Mouse (Mus musculus) gastrocnemius, postnatal 4 days (tissue): Measurements from ENCODE around the gene B4galt7. TPM values are rescaled to one million over a fixed set of nuclear protein-coding genes. Genes with fewer than 3 reads are reported as not detected.

Experiments used
- total RNA-seq, 2 experiments: library from RNA; stranded (reverse); gene quantifications; 2 replicates each; pipeline ENCODE4 v1.2.3; 2021

The B4galt7 gene
- total RNA-seq, 2 experiments from 2014 or later, result 11.0 to 12.1 TPM

Other genes starting within 250 kb of the B4galt7 start
- gene Lman2, start 237.1 kb upstream of the B4galt7 start, total RNA-seq, result 10 to 100 TPM; 58.3 to 58.8 TPM
- gene Rgs14, start 230.2 kb upstream of the B4galt7 start, total RNA-seq, result 1 to 10 TPM in 1 of 2 experiments, under 1 TPM in 1; 0.88 to 1.1 TPM
- gene Slc34a1, start 201.7 kb upstream of the B4galt7 start, total RNA-seq, result not detected
- gene Pfn3, start 184.7 kb upstream of the B4galt7 start, total RNA-seq, result not detected
- under 1 TPM; 0.22 to 0.70 TPM for gene F12, start 173.1 kb upstream of the B4galt7 start, total RNA-seq
- gene Grk6, start 154.8 kb upstream of the B4galt7 start, total RNA-seq, result 10 to 100 TPM; 32.9 TPM
- gene Prr7, start 135.6 kb upstream of the B4galt7 start, total RNA-seq, result 1 to 10 TPM; 4.3 to 4.7 TPM
- gene Dbn1, start 111.8 kb upstream of the B4galt7 start, total RNA-seq, result 100 to 1,000 TPM; 127 to 147 TPM
- gene Pdlim7, start 86.2 kb upstream of the B4galt7 start, total RNA-seq, result 100 to 1,000 TPM; 304 to 308 TPM
- gene Dok3, start 70.6 kb upstream of the B4galt7 start, total RNA-seq, result 1 to 10 TPM; 3.1 to 3.3 TPM
- gene Ddx41, start 63.2 kb upstream of the B4galt7 start, total RNA-seq, result 10 to 100 TPM; 19.9 to 20.9 TPM
- gene Fam193b, start 28.8 kb upstream of the B4galt7 start, total RNA-seq, result 10 to 100 TPM; 36.5 to 38.3 TPM
- 100 to 1,000 TPM; 149 to 150 TPM for gene Tmed9, start 26.2 kb upstream of the B4galt7 start, total RNA-seq
- gene Caml, start 23.1 kb downstream of the B4galt7 start, total RNA-seq, result 10 to 100 TPM; 22.2 to 22.7 TPM
- 10 to 100 TPM; 28.2 to 35.0 TPM for gene Ddx46, start 35.1 kb downstream of the B4galt7 start, total RNA-seq
- 10 to 100 TPM; 48.9 to 49.4 TPM for gene B230219D22Rik, start 93.2 kb downstream of the B4galt7 start, total RNA-seq
- 10 to 100 TPM; 33.6 to 33.7 TPM for gene Txndc15, start 114.8 kb downstream of the B4galt7 start, total RNA-seq
- gene Pcbd2, start 127.5 kb downstream of the B4galt7 start, total RNA-seq, result 10 to 100 TPM; 25.6 to 29.5 TPM
- not detected for gene Catsper3, start 184.7 kb downstream of the B4galt7 start, total RNA-seq
- 1 to 10 TPM; 5.3 to 5.8 TPM for gene Pitx1, start 236.3 kb downstream of the B4galt7 start, total RNA-seq